Mouse (Mus musculus) Patski (cell line): ENCODE measurements around the gene Arfgef3. TPM values are rescaled to one million over a fixed set of nuclear protein-coding genes. Genes with fewer than 3 reads are reported as not detected.
"Not testable (repeated sequence)": the region's sequence is repeated elsewhere in the genome, so short reads cannot be mapped to it uniquely, and the experiment has no call there.

Experiments used
- ATAC-seq: fragments of 100-300 bp; one replicate; pipeline ENCODE4 v1.8.0; 2021
- CTCF ChIA-PET: fragments of 350-600 bp; sonication (Branson Sonifier 250); formaldehyde crosslinking; loops from one replicate; lab custom pipeline; 2022; ENCODE audit warnings: inconsistent platforms; lab: Charles Lee
- POLR2A ChIA-PET: fragments of 350-600 bp; sonication (Branson Sonifier 250); formaldehyde crosslinking; loops from one replicate; lab custom pipeline; 2022; ENCODE audit warnings: antibody characterized with exemption, inconsistent platforms; lab: Charles Lee
- DNase-seq: peaks from one replicate; pipeline ENCODE4 v3.0.0-alpha.2; 2011; ENCODE audit warnings: low read depth, low spot score
- H3K27me3 ChIP-seq: fragments of 371-371 bp; one replicate; pipeline ENCODE4 v1.5.1; 2021
- CTCF ChIP-seq: fragments of 100-300 bp; IDR thresholded peaks from one replicate; pipeline ENCODE4 v1.5.1; 2021
- in situ Hi-C: fragments of 300-500 bp; cut with MboI; formaldehyde crosslinking; loops from 3 replicates; pipeline ENCODE4 v1.11.1; 2018; ENCODE audit warnings: low pct_unique_long_range_greater_than_20kb, mixed read lengths
- polyA plus RNA-seq: library from polyadenylated mRNA; unstranded; gene quantifications from one replicate; pipeline ENCODE4 v1.2.3, GENCODE M21; 2021

Arfgef3 gene
- polyA plus RNA-seq, 1 experiment from 2014 or later = 7.0 TPM

GRCm38 (mm10) chr10:18644346-18644745 lies 99.4 kb downstream of the Arfgef3 start:
- no peak for TF ChIP-seq CTCF
- no peak for DNase-seq
- in situ Hi-C loops = no loop called here
- POLR2A ChIA-PET = interaction anchor here (0.7 kb wide), 1 partner anchor 9 kb away, joined by 4 read pairs; no protein-coding TSS in a partner anchor
- ATAC-seq = no peak
- no peaks in the 10 kb centered on the region for H3K27me3 ChIP-seq
- CTCF ChIA-PET = no interaction called here

DNA sequence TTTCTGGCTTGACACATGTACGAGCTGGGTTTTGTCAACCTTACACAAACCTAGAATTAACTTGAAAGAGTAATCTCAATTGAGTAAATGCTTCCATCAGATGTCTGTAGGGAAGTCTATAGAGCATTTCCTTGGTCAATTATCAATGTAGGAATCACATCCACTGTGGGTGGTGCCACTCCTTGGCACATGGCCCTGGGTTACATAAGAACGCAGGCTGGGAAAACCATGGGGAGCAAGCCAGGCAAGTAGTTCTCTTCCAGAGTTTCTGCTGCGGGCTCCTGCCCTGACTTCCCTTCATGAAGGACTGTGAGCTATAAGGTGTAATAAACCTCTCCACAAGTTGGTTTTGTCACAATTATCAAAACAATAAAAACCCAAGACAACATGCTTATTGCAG lies 100.2 kb downstream of the Arfgef3 start:
- POLR2A ChIA-PET = interaction anchor here (0.6 kb wide), 1 partner anchor 810 kb away, joined by 5 read pairs; no protein-coding TSS in a partner anchor
- H3K27me3 ChIP-seq = no peaks in the 10 kb centered on the region
- TF ChIP-seq CTCF = no peak
- in situ Hi-C loops = no loop called here
- ATAC-seq (no peak), DNase-seq (no peak)
- CTCF ChIA-PET = no interaction called here

GRCm38 (mm10) chr10:18642854-18643253 lies 100.9 kb downstream of the Arfgef3 start:
- POLR2A ChIA-PET = interaction anchor here (0.6 kb wide), 1 partner anchor 811 kb away, joined by 5 read pairs; no protein-coding TSS in a partner anchor
- ATAC-seq = no peak
- CTCF ChIA-PET = no interaction called here
- H3K27me3 ChIP-seq = no peaks in the 10 kb centered on the region
- in situ Hi-C loops = no loop called here
- DNase-seq = no peak
- TF ChIP-seq CTCF = no peak

DNA sequence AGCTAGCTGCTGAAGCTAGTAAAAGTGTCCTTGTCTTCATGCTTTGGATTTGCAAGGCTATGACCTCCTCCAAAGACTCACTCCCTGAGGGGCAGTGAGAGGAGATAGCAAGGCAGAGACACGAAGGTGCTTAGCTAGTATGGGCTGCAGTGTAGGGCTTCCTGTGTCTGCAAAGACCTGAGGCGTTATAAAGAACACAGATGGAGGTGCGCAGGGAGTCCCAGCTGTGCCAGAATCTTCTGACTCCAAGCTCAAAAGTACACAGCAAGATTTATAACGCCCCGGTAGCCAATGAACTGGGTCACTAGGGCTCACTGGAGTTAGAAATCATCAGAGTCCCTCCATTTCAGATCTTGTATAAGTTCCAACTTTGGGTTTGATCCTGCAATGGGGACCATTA lies 103.2 kb downstream of the Arfgef3 start:
- POLR2A ChIA-PET = no interaction called here

DNA sequence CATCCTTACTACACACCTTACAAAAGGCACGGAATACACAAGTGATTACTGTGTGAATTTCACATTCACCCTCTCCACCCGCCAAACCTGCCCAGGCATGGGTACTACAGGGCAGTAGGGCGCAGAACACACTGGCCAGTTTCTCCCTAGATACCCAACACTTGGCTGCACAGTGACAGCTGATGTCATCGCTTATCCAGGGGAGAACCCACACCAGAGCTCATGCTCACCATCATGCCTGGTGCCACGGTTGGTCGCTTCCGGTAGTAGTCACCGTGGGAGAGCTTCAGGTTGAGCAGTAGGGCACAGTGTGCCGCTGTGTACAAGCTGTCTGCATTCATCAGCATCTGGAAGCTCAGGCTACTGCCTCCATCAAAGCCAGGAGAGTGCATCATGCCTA lies 108.3 kb downstream of the Arfgef3 start:
- H3K27me3 ChIP-seq = no peaks in the 10 kb centered on the region
- DNase-seq (peak; percentile 34), ATAC-seq (peak; percentile 74)
- in situ Hi-C loops = no loop called here
- CTCF ChIA-PET = interaction anchor here (1.2 to 1.4 kb wide), 3 partner anchors 12 to 33 kb away, joined by 3 to 4 read pairs (median 3); no protein-coding TSS in a partner anchor
- TF ChIP-seq CTCF = no peak
- POLR2A ChIA-PET = interaction anchor here (1.0 kb wide), 1 partner anchor 9 kb away, joined by 4 read pairs; no protein-coding TSS in a partner anchor

More for the DNA sequence above, 103.2 kb downstream of the Arfgef3 start:
- in situ Hi-C loops = no loop called here
- ATAC-seq (no peak), DNase-seq (no peak)
- CTCF ChIA-PET = no interaction called here
- TF ChIP-seq CTCF = no peak
- H3K27me3 ChIP-seq = no peaks in the 10 kb centered on the region

DNA sequence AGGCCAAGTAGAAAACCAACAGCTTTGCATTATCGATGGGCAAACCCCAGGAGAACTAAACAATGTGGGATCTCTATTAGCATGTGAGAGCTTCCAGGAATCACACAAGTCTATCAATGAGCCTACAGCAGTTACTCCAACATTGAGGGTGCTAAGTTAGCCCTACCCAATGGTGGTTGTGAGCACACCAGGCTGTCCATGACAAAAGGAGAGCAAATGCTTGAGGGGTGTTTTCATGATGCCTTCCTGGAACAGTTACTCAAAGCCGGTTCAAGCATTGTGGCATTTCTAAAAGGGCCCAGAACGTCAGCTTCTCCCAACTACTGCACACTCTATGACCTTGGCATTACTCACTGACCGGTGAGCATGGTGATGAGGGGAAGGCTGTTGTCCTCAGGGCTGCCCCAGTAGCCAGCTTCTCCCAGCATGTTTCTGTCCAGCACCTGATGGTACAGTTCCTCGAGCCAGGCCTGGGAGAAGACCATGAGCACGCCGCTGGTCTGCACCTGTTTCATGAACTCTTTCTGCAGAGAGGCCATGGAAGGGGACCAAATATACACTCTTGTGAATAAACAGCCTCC lies 109.3 kb downstream of the Arfgef3 start:
- in situ Hi-C loops = no loop called here
- no peaks in the 10 kb centered on the region for H3K27me3 ChIP-seq
- DNase-seq = no peak
- TF ChIP-seq CTCF = no peak
- ChIA-PET POLR2A (no interaction called here), CTCF (no interaction called here)
- no peak for ATAC-seq

DNA sequence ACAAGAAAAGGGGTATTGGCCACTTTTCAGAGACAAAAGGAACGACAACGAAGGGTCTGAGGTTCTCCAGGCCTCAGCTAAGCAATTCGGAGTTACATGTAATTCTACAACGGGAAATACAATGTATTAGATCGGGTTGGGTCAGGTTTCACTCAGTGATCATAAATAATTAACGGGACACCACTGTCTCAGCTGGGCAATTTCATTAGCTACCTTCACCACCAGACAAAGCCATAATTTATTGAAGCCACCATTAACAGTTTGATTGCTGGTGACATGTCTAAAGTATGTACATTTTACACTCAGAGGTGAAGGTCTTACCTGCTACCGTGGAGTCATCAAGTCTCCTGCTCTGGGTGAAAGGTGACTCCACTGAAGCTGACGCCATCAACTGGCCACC lies 113.3 kb downstream of the Arfgef3 start:
- ATAC-seq (no peak), DNase-seq (no peak)
- no peak for TF ChIP-seq CTCF
- ChIA-PET CTCF (no interaction called here), POLR2A (no interaction called here)
- in situ Hi-C loops = no loop called here
- no peaks in the 10 kb centered on the region for H3K27me3 ChIP-seq

GRCm38 (mm10) chr10:18627530-18627929 lies 116.2 kb downstream of the Arfgef3 start:
- POLR2A ChIA-PET = no interaction called here
- no peaks in the 10 kb centered on the region for H3K27me3 ChIP-seq
- in situ Hi-C loops = no loop called here
- ATAC-seq (no peak), DNase-seq (no peak)
- no peak for TF ChIP-seq CTCF
- CTCF ChIA-PET = no interaction called here

DNA sequence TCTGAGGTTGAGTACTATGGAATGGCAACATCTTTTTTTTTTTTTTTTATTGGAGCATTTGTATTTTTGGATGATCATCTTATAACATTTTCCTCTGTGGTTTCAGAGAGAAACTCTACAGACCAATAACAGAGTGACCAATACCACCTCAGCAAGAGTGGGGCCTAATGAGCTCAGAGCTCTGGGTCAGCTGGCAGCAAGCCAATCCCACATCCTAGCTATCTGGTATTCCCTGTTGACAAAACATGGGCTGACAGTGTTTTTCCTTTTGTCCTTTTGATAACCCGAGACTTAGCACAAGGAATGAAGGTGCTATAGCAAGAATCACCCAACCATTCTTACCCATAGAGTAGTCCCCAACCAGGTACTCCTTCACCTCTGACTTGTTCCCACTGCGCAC lies 131.0 kb downstream of the Arfgef3 start:
- ChIA-PET POLR2A (no interaction called here), CTCF (interaction anchor here (1.0 kb wide), 1 partner anchor 9 kb away, joined by 3 read pairs; no protein-coding TSS in a partner anchor)
- H3K27me3 ChIP-seq = no peaks in the 10 kb centered on the region
- DNase-seq (peak; percentile 35), ATAC-seq (no peak)
- in situ Hi-C loops = no loop called here
- TF ChIP-seq CTCF = no peak

- POLR2A ChIA-PET = not testable (repeated sequence)
These were observed 138.8 kb downstream of the Arfgef3 start for GRCm38 (mm10) chr10:18604827-18605535.

GRCm38 (mm10) chr10:18602030-18602429 lies 141.7 kb downstream of the Arfgef3 start:
- POLR2A ChIA-PET = no interaction called here

More at GRCm38 (mm10) chr10:18604827-18605535, 138.8 kb downstream of the Arfgef3 start:
- in situ Hi-C loops = loop anchor here (5.0 kb wide), 1 partner anchor 43 kb away; no protein-coding TSS in a partner anchor
- not testable (repeated sequence) for ATAC-seq, DNase-seq, H3K27me3 ChIP-seq
- CTCF ChIA-PET = interaction anchor here (1.3 to 2.1 kb wide), 2 partner anchors 24 to 45 kb away, joined by 3 to 5 read pairs; no protein-coding TSS in a partner anchor

More at GRCm38 (mm10) chr10:18602030-18602429, 141.7 kb downstream of the Arfgef3 start:
- TF ChIP-seq CTCF = peak; percentile 80
- H3K27me3 ChIP-seq = no peaks in the 10 kb centered on the region
- CTCF ChIA-PET = interaction anchor here (0.7 to 1.4 kb wide), 17 partner anchors 9 to 293 kb away, joined by 3 to 7 read pairs (median 4); no protein-coding TSS in a partner anchor
- no peak for DNase-seq
- in situ Hi-C loops = loop anchor here (5.0 kb wide), 1 partner anchor 40 kb away; no protein-coding TSS in a partner anchor
- no peak for ATAC-seq
